Mouse (Mus musculus) heart, embryonic 15.5 days (tissue): ENCODE measurements around the gene Itga1. TPM values are rescaled to one million over a fixed set of nuclear protein-coding genes. Genes with fewer than 3 reads are reported as not detected.

Source experiments
- ATAC-seq: fragments of 200-750 bp; cut with Nextera tagmentation; replicated peaks from 2 replicates; pipeline ENCODE4 v1.8.0; 2017; ENCODE audit warnings: low read depth, moderate TSS enrichment; ENCODE audit not compliant: insufficient number of reproducible peaks, insufficient read depth, low FRiP score
- H3K27ac ChIP-seq: fragments of 300-500 bp; sonication (generic); 2 replicates; pipeline ENCODE4 v1.5.1; 2015; ENCODE audit warnings: mild to moderate bottlenecking, inconsistent platforms
- H3K27me3 ChIP-seq: fragments of 300-500 bp; sonication (generic); 2 replicates; pipeline ENCODE4 v1.6.1; 2015; ENCODE audit warnings: inconsistent platforms
- H3K36me3 ChIP-seq: fragments of 300-500 bp; sonication (generic); 2 replicates; pipeline ENCODE4 v1.6.1; 2015; ENCODE audit warnings: mild to moderate bottlenecking, inconsistent platforms
- H3K4me1 ChIP-seq: fragments of 300-500 bp; sonication (generic); replicated peaks from 2 replicates; pipeline ENCODE4 v1.6.1; 2015; ENCODE audit warnings: inconsistent platforms
- H3K4me2 ChIP-seq: fragments of 300-500 bp; sonication (generic); 2 replicates; pipeline ENCODE4 v1.6.1; 2015; ENCODE audit warnings: inconsistent platforms, mild to moderate bottlenecking, moderate library complexity
- H3K4me3 ChIP-seq: fragments of 300-500 bp; sonication (generic); 2 replicates; pipeline ENCODE4 v1.5.1; 2015; ENCODE audit warnings: mild to moderate bottlenecking, inconsistent platforms
- H3K9ac ChIP-seq: fragments of 300-500 bp; sonication (generic); 2 replicates; pipeline ENCODE4 v1.6.1; 2015; ENCODE audit warnings: mild to moderate bottlenecking, inconsistent platforms
- H3K9me3 ChIP-seq: fragments of 300-500 bp; sonication (generic); replicated peaks from 2 replicates; pipeline ENCODE4 v1.6.1; 2016; ENCODE audit warnings: inconsistent platforms
- WGBS: fragments of 180-500 bp; shearing (Covaris S2); methylation state at CpG from one replicate; pipeline ENCODE4 v1.1.7; 2015; ENCODE audit warnings: mixed read lengths; 5-methylcytosine and 5-hydroxymethylcytosine counted together
- polyA plus RNA-seq: library from polyadenylated mRNA; unstranded; fragments of >200 nt; fragmentation: Nextera tagmentation; extraction: Ambion mirVana; gene quantifications from 2 replicates; pipeline ENCODE4 v1.2.1, GENCODE M21; 2015

Gene Itga1
- polyA plus RNA-seq, 1 experiment from 2014 or later = 25.6 TPM

DNA sequence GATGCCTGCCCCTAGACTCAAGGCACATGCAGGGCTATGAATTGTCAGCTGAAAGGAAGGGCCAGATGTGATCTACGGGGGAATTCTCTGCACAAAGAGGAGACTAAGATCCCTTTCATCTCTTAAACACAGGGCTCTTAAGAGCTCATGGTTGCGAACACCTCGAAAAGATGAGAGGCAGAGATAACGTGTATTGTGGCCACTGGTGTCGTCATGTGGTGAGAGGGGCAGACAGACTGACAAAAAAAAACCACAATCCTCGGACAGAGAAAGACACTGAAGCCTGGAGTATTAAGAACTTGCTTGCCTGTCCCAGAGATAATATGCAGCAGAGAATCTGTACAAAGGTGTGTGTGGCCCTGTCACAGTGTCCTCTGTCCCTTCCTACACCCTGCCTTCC, 90.2 kb downstream of the Itga1 start:
- ATAC-seq = no peak
- H3K9ac ChIP-seq = no peak overlapping the region
- H3K36me3 ChIP-seq = peaks cover 10% of the 10 kb centered on the region; the same call in 1 of the 2 replicates
- no peaks in the 10 kb centered on the region for H3K27me3 ChIP-seq
- H3K27ac ChIP-seq = no peak overlapping the region
- H3K4me1 ChIP-seq = peaks cover 12% of the 10 kb centered on the region
- H3K4me2 ChIP-seq = no peak overlapping the region
- no peaks in the 10 kb centered on the region for H3K9me3 ChIP-seq
- WGBS = 47% methylated on average over 6 of the region's 6 CpGs
- no peak overlapping the region for H3K4me3 ChIP-seq

DNA sequence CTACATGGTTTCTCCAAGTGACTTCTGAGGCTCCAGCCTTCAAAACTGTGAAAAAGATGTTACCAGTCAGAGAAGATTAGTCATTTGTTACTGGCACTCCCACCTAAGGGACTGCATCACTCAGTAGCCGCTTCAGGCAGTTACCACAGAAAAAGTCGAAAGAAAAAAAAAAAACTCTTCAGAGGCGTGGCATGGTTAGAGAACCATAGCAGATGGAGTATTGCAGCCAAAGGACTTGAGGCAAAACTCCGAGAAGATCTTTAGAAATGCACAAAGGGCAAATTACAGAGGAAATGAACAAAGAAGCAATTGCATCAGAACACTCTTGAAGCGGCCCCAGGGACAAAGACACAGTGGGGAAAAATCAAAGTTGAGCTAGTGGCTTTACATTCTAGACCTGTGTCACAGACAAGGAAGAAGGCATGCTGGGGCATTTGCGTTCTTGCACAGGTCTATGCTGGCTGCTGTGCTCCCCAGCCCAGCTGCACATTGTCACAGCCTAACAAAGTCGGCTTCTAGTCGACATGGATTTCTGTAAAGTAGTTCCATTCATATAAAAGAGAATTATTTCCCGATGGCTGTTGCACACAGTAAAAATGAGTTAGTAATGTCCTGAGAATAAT, 95.4 kb downstream of the Itga1 start:
- no peaks in the 10 kb centered on the region for H3K27me3 ChIP-seq
- H3K4me2 ChIP-seq = no peak overlapping the region
- WGBS = 55% methylated on average over 9 of the region's 9 CpGs
- H3K9me3 ChIP-seq = no peaks in the 10 kb centered on the region
- peaks cover 10% of the 10 kb centered on the region; the same call in 1 of the 2 replicates for H3K36me3 ChIP-seq
- H3K4me3 ChIP-seq = no peak overlapping the region
- H3K4me1 ChIP-seq = peaks cover 33% of the 10 kb centered on the region
- no peak overlapping the region for H3K9ac ChIP-seq
- H3K27ac ChIP-seq = peak overlapping the region; percentile 76
- no peak for ATAC-seq

DNA sequence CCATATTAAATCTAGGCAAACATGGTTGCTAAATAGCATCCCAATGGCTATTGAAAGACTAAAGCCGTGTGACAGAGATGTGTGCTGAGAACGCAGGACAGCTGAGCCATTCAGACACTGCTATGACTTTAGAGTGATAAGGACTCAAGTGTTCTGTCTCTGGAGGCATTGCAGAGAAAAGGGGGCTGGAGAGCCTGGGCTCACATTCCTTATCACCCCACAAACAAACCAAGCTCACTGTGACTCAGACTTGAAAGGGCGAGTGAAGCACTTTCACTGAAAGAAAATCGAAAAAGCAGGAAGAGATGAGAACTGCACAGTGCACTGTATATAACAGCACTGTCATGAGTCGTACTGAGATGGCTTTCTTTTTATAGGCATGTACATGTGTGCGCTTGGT, 96.4 kb downstream of the Itga1 start:
- Histone ChIP-seq H3K4me2 (no peak overlapping the region), H3K9me3 (no peaks in the 10 kb centered on the region), H3K27me3 (no peaks in the 10 kb centered on the region), H3K27ac (peak overlapping the region; percentile 76), H3K4me1 (peaks cover 33% of the 10 kb centered on the region), H3K36me3 (0 out of 2 replicates have a peak, but pooled peaks cover 11% of the 10 kb centered on the region), H3K9ac (no peak overlapping the region), H3K4me3 (no peak overlapping the region)
- 0 out of 2 replicates have a peak, but pooled peaks have one; percentile 45 for ATAC-seq
- 23% methylated on average over 6 of the region's 6 CpGs for WGBS

DNA sequence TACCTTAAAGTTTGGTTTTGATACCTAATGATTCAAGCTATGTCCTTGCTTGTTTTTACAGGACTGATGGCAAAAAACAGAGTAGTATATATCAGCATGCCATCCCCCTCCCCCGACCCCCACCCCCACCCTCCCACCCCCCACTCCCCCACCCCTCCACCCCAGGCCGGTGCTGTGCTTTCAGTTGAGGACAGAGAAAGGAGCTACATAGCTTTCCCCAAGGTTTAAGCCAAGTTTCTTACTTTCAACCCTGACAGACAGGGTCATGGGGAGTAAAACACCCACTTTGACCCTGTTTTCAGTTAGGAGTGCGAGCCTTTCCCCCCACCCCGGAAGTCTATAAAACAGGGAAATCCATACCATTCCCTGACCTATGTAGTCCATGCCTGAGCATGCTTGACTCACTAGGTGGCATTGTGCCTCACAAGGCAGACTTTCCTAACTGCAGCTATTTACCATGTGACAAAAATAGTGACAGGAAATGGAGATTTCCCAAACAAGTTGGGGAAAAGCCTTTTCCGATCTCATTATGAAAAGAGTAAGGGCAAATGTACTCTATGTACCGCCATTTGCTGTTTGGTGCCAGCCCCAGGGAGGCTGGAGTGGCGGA, 98.2 kb downstream of the Itga1 start:
- H3K4me2 ChIP-seq = no peak overlapping the region
- H3K4me1 ChIP-seq = peaks cover 33% of the 10 kb centered on the region
- peaks cover 17% of the 10 kb centered on the region; the same call in 1 of the 2 replicates for H3K36me3 ChIP-seq
- H3K27ac ChIP-seq = peak overlapping the region; percentile 70
- H3K9me3 ChIP-seq = no peaks in the 10 kb centered on the region; the same call in 1 of the 2 replicates
- 23% methylated on average over 7 of the region's 7 CpGs for WGBS
- H3K4me3 ChIP-seq = no peak overlapping the region
- no peak for ATAC-seq
- no peak overlapping the region for H3K9ac ChIP-seq
- no peaks in the 10 kb centered on the region for H3K27me3 ChIP-seq

DNA sequence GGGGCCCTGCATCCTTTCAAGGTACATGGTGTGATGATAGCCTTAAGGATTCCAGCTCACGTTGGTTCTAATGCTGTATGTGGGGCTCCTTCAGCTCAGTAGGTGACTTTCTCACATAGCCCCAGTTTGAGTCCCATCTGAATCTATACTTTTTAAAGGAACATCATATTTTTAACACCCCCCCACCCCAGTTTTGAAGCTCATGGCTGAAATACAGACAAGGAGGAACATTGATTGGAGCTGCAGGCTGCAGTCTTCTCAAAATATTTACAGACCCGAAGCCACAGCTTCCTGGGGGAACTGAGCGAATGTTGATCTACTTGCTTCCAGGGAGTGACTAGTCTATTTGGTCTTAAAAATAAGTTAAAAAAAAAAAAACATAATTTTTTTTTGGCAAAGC, 98.9 kb downstream of the Itga1 start:
- H3K27me3 ChIP-seq = no peaks in the 10 kb centered on the region
- peaks cover 17% of the 10 kb centered on the region; the same call in 1 of the 2 replicates for H3K36me3 ChIP-seq
- no peak overlapping the region for H3K4me2 ChIP-seq
- peaks cover 33% of the 10 kb centered on the region for H3K4me1 ChIP-seq
- ATAC-seq = no peak
- H3K4me3 ChIP-seq = no peak overlapping the region
- H3K9ac ChIP-seq = no peak overlapping the region
- no peaks in the 10 kb centered on the region; the same call in 1 of the 2 replicates for H3K9me3 ChIP-seq
- peak overlapping the region; percentile 71 for H3K27ac ChIP-seq
- WGBS = 77% methylated on average over 3 of the region's 3 CpGs

DNA sequence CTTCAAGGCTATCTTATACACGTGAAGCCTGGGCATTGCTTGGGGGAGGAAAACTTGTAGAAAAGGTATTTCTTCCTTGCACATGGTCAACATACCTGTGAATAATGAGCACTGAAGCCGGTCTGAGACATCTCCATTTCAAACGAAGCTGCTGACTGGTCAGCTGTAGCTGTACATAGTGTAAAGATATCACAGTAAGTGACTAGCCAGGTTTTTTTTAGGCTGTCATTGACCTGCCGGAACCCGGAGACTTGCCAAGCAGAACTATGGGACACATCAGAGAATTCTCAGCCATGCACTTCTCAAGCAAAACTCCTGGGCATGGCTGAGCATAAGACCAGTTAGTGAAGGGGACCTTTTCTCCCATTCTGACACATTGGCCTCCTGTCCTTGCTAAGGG, 99.6 kb downstream of the Itga1 start:
- Histone ChIP-seq H3K27ac (peak overlapping the region; percentile 71), H3K9ac (no peak overlapping the region), H3K4me2 (no peak overlapping the region; the same call in 1 of the 2 replicates), H3K36me3 (peaks cover 17% of the 10 kb centered on the region; the same call in 1 of the 2 replicates), H3K9me3 (no peaks in the 10 kb centered on the region; the same call in 1 of the 2 replicates), H3K27me3 (no peaks in the 10 kb centered on the region), H3K4me1 (peaks cover 33% of the 10 kb centered on the region), H3K4me3 (no peak overlapping the region)
- 43% methylated on average over 5 of the region's 5 CpGs for WGBS
- peak; percentile 53; the same call in 1 of the 2 replicates for ATAC-seq

DNA sequence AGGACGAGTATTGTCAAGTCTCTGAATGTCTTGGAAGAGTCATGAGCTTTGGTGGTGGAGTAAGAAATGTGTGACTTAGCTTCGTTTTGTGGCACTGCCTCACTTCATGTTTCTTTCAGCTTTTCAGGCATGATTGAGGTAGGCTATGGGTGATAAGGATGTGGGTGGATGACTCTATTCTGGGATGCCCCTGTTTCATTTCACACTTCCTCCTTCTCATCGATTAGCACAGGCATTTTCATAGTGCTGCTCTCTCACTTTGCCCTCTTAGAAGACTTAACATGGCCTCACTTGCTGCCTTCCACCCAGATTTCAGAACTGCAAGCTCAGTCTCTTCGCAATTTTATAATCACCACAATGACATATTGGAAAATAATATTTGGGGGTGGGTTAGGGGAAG, 102.2 kb downstream of the Itga1 start:
- peaks cover 22% of the 10 kb centered on the region; the same call in 1 of the 2 replicates for H3K36me3 ChIP-seq
- no peak for ATAC-seq
- H3K9ac ChIP-seq = no peak overlapping the region
- no peaks in the 10 kb centered on the region; the same call in 1 of the 2 replicates for H3K9me3 ChIP-seq
- no peak overlapping the region for H3K27ac ChIP-seq
- H3K4me3 ChIP-seq = no peak overlapping the region
- H3K4me2 ChIP-seq = no peak overlapping the region
- H3K27me3 ChIP-seq = no peaks in the 10 kb centered on the region
- H3K4me1 ChIP-seq = peaks cover 19% of the 10 kb centered on the region
- WGBS = 78% methylated on average over 4 of the region's 4 CpGs

DNA sequence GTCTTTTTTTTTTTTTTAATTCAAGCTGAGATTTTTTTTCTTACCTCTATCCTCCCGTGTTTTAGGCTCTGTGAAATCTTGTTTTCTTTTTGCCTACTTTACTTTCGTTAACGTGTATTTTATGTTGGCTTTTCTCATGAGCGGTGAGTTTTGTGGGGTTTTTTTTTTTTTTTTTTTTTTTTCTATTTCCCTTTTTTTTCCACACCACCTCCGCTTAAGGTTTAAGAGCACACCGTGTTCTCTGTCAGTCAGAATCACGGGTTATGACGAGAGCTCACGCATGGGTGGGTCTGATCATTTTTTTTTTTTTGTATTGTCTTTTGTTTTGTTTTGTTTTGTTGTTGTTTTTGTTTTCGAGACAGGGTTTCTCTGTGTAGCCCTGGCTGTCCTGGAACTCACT, 103.7 kb downstream of the Itga1 start:
- Histone ChIP-seq H3K4me1 (peaks cover 11% of the 10 kb centered on the region; the same call in 1 of the 2 replicates), H3K9ac (no peak overlapping the region), H3K27ac (no peak overlapping the region), H3K27me3 (no peaks in the 10 kb centered on the region), H3K4me3 (no peak overlapping the region), H3K9me3 (no peaks in the 10 kb centered on the region; the same call in 1 of the 2 replicates), H3K36me3 (peaks cover 27% of the 10 kb centered on the region; the same call in 1 of the 2 replicates), H3K4me2 (no peak overlapping the region)
- WGBS = 90% methylated on average over 10 of the region's 10 CpGs
- ATAC-seq = no peak

DNA sequence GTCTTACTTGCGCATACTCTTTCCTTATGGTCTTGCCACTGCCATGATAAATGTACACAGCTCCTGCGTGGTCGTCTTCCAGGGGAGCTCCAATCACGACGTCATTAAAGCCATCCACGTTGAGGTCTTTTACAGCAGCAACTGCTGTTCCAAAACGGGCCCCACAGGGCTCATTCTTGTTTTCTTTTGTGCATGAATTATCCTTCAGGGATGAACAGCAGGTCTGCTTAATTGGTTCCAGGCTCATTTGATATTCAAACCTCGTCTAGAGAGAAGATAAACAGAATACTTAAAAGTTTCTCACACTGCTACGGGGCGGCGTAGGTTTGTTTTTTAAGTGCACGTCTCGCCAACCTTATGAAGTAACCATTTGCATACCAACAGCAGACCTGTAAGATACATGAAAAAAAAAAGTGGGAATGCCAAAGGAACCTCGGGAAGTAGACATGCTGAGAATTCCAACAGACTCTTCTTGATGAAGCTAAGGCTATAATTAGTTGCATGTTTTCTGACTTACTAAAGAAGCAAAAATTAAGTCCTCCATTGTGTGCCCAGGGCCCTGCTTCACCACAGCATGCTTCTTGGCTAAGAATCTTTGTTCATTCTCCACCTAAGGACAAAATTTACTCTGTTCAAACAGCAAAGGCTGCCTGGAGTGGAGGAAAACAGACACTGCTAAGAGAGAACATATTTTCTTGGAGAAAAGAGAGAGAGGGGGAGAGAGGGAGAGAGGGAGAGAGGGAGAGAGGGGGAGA, 109.3 kb downstream of the Itga1 start:
- H3K9me3 ChIP-seq = no peaks in the 10 kb centered on the region
- H3K9ac ChIP-seq = no peak overlapping the region
- no peak overlapping the region for H3K27ac ChIP-seq
- no peak for ATAC-seq
- no peaks in the 10 kb centered on the region for H3K27me3 ChIP-seq
- 69% methylated on average over 14 of the region's 14 CpGs for WGBS
- H3K4me3 ChIP-seq = no peak overlapping the region
- peaks cover 20% of the 10 kb centered on the region; the same call in 1 of the 2 replicates for H3K36me3 ChIP-seq
- H3K4me2 ChIP-seq = no peak overlapping the region
- H3K4me1 ChIP-seq = peaks cover 6% of the 10 kb centered on the region

DNA sequence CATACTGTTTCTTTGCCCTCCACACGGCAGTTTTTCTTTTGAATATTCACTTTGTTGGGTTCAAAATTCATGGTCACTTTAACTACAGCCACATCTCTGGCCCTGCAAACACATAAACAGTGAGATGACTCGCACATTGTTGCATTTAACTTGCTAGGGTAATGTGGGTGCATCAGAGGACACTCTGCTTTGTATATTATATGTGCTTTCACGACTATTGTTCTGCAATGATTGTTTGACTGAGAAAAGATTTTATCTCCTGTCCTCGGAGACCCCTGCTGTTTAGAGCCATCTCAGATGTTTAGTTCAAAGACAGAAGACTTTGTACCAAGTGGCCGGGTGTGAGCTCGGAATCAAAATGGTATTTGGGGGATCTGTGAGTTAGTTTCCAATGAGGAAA, 114.1 kb downstream of the Itga1 start:
- H3K4me3 ChIP-seq = no peak overlapping the region
- H3K9me3 ChIP-seq = no peaks in the 10 kb centered on the region
- H3K4me1 ChIP-seq = peaks cover 4% of the 10 kb centered on the region
- 63% methylated on average over 6 of the region's 6 CpGs for WGBS
- no peaks in the 10 kb centered on the region for H3K27me3 ChIP-seq
- ATAC-seq = no peak
- H3K27ac ChIP-seq = no peak overlapping the region
- H3K36me3 ChIP-seq = peaks cover 31% of the 10 kb centered on the region; the same call in 1 of the 2 replicates
- no peak overlapping the region for H3K9ac ChIP-seq
- no peak overlapping the region for H3K4me2 ChIP-seq

DNA sequence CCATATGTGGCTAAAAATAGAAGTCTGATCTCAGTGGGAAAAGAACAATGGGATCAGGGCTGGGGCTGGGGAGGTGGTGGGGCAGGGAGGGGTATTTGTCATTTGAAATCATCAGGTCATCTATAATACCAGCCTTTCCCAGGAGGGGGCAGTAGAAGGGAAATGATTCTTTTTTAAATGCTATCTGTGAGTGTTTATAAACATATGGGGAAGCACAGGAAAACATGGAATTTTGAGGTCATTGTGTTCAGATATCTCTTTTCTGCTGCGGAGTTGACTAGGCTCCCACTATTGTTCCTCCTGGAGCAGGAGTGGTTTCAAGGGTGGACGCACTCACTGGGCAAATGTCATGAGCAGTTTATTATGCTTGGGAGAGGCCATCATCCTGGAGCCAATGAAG, 114.6 kb downstream of the Itga1 start:
- 49% methylated on average over 2 of the region's 2 CpGs for WGBS

More for the DNA sequence above, 114.6 kb downstream of the Itga1 start:
- Histone ChIP-seq H3K9me3 (no peaks in the 10 kb centered on the region), H3K4me1 (peaks cover 4% of the 10 kb centered on the region), H3K36me3 (peaks cover 31% of the 10 kb centered on the region; the same call in 1 of the 2 replicates), H3K4me2 (no peak overlapping the region), H3K4me3 (no peak overlapping the region), H3K27me3 (no peaks in the 10 kb centered on the region), H3K27ac (no peak overlapping the region), H3K9ac (no peak overlapping the region)
- ATAC-seq = peak; percentile 69
